Mouse (Mus musculus) neural tube, embryonic 15.5 days (tissue): ENCODE measurements around the gene Fam72a. TPM values are rescaled to one million over a fixed set of nuclear protein-coding genes. Genes with fewer than 3 reads are reported as not detected.
"Not testable (repeated sequence)": the region's sequence is repeated elsewhere in the genome, so short reads cannot be mapped to it uniquely, and the experiment has no call there.

ENCODE experiments used
- ATAC-seq: fragments of 200-750 bp; cut with Nextera tagmentation; 2 replicates; pipeline ENCODE4 v1.8.0; 2017; ENCODE audit warnings: mild to moderate bottlenecking, moderate TSS enrichment, moderate library complexity; ENCODE audit not compliant: low FRiP score
- H3K27ac ChIP-seq: fragments of 300-500 bp; sonication (generic); replicated peaks from 2 replicates; pipeline ENCODE4 v1.5.1; 2015; ENCODE audit warnings: mild to moderate bottlenecking, inconsistent platforms
- H3K27me3 ChIP-seq: fragments of 300-500 bp; sonication (generic); replicated peaks from 2 replicates; pipeline ENCODE4 v1.6.1; 2015; ENCODE audit warnings: inconsistent platforms
- H3K36me3 ChIP-seq: fragments of 300-500 bp; sonication (generic); 2 replicates; pipeline ENCODE4 v1.6.1; 2015; ENCODE audit warnings: inconsistent platforms
- H3K4me1 ChIP-seq: fragments of 300-500 bp; sonication (generic); 2 replicates; pipeline ENCODE4 v1.6.1; 2015; ENCODE audit warnings: inconsistent platforms
- H3K4me2 ChIP-seq: fragments of 300-500 bp; sonication (generic); 2 replicates; pipeline ENCODE4 v1.6.1; 2015; ENCODE audit warnings: inconsistent platforms, mild to moderate bottlenecking, moderate library complexity
- H3K4me3 ChIP-seq: fragments of 300-500 bp; sonication (generic); replicated peaks from 2 replicates; pipeline ENCODE4 v1.5.1; 2015; ENCODE audit warnings: mild to moderate bottlenecking, inconsistent platforms
- H3K9ac ChIP-seq: fragments of 300-500 bp; sonication (generic); replicated peaks from 2 replicates; pipeline ENCODE4 v1.6.1; 2015; ENCODE audit warnings: mild to moderate bottlenecking, inconsistent platforms
- H3K9me3 ChIP-seq: fragments of 300-500 bp; sonication (generic); replicated peaks from 2 replicates; pipeline ENCODE4 v1.6.1; 2016; ENCODE audit warnings: inconsistent platforms
- WGBS: fragments of 180-500 bp; shearing (Covaris S2); methylation state at CpG from one replicate; pipeline ENCODE4 v1.1.7; 2015; ENCODE audit warnings: mixed read lengths; 5-methylcytosine and 5-hydroxymethylcytosine counted together
- microRNA-seq: library from miRNA; unstranded; fragments of <30 nt; microRNA quantifications from one replicate; pipeline ENCODE4, GENCODE M21; 2017
- polyA plus RNA-seq: library from polyadenylated mRNA; unstranded; fragments of >200 nt; fragmentation: Nextera tagmentation; extraction: Ambion mirVana; gene quantifications from 2 replicates; pipeline ENCODE4 v1.2.1, GENCODE M21; 2015

The Fam72a gene
- polyA plus RNA-seq, 1 experiment from 2014 or later = 1.2 TPM

GRCm38 (mm10) chr1:131562081-131562480 is 34.4 kb downstream of the Fam72a start:
- no peak for ATAC-seq
- no peak overlapping the region for H3K9ac ChIP-seq
- no peak overlapping the region for H3K4me3 ChIP-seq
- H3K36me3 ChIP-seq = no peaks in the 10 kb centered on the region
- no peaks in the 10 kb centered on the region for H3K27me3 ChIP-seq
- 94% methylated on average over 2 of the region's 2 CpGs for WGBS
- H3K4me1 ChIP-seq = no peaks in the 10 kb centered on the region
- no peaks in the 10 kb centered on the region for H3K9me3 ChIP-seq
- no peak overlapping the region for H3K4me2 ChIP-seq
- no peak overlapping the region for H3K27ac ChIP-seq

DNA sequence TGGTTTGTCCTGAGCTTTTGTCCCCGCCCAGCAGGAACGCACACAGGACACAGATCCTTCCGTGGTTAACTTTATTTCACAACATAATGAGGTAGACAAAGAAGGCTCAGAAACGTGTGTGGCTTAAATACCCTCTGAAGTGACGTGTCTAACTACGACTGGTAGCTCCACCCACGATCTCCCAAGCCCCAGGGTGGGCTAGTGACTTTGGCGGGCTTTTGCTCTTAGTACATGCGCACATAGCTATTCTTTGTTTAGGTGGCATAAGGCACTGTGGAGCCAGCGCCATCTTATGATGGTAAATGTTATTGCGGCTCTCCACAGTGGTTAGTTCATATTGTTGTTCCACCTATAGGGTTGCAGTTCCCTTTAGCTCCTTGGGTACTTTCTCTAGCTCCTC is 38.4 kb downstream of the Fam72a start:
- not testable (repeated sequence) for H3K27me3 ChIP-seq, H3K9ac ChIP-seq, H3K36me3 ChIP-seq, H3K4me3 ChIP-seq, H3K27ac ChIP-seq, H3K9me3 ChIP-seq, H3K4me1 ChIP-seq, ATAC-seq, H3K4me2 ChIP-seq
- WGBS = 35% methylated on average over 11 of the region's 11 CpGs

- no peak for ATAC-seq
- no peaks in the 10 kb centered on the region for H3K27me3 ChIP-seq
- H3K4me2 ChIP-seq = no peak overlapping the region
- H3K9me3 ChIP-seq = no peaks in the 10 kb centered on the region
- no peak overlapping the region for H3K9ac ChIP-seq
- H3K27ac ChIP-seq = no peak overlapping the region
- H3K4me3 ChIP-seq = no peak overlapping the region
- 85% methylated on average over 6 of the region's 6 CpGs for WGBS
- H3K4me1 ChIP-seq = no peaks in the 10 kb centered on the region
- H3K36me3 ChIP-seq = no peaks in the 10 kb centered on the region
These were observed 42.0 kb downstream of the Fam72a start for GRCm38 (mm10) chr1:131569721-131570120.

DNA sequence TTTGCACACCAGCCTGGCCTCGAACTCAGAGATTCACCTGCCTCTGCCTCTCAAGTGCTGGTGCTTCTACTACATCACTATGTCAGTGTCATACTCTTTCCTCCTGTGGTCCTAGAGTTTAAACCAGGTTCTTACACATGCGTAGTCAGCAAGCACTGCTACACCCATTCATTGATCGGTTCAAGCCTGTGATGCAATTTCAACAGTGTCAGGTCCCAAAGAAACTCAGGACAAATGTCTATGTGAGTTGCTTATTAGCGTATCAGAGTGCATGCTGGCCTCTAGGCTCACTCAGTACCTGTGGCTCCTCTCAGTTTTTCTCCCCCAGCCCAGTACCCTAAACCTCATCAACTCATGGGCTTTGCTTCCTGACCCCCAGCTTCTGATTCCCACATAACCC is 42.7 kb downstream of the Fam72a start:
- Histone ChIP-seq H3K9ac (no peak overlapping the region), H3K27ac (no peak overlapping the region), H3K4me1 (no peaks in the 10 kb centered on the region), H3K27me3 (no peaks in the 10 kb centered on the region), H3K9me3 (no peaks in the 10 kb centered on the region), H3K36me3 (no peaks in the 10 kb centered on the region), H3K4me3 (no peak overlapping the region), H3K4me2 (no peak overlapping the region)
- ATAC-seq = no peak
- WGBS = 92% methylated on average over 4 of the region's 4 CpGs

DNA sequence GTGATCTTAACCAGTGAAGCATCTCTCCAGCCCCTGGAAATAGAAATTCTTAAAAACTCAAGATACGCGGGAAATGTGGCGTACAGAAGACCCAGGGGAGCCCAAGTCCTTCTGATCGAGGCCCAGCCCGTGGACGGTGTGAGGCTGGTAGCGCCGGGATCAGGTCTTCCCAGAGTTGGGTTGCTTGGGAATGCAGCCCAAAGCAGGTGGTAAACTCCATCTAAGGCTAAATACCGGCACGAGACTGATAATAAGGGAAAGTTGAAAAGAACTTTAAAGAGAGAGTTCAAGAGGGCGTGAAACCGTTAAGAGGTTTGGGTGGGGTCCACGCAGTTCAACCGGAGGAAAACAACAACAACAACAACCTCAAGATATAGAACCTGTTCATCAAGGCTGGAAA is 46.0 kb downstream of the Fam72a start:
- no peak overlapping the region for H3K9ac ChIP-seq
- H3K27me3 ChIP-seq = no peaks in the 10 kb centered on the region
- H3K27ac ChIP-seq = no peak overlapping the region
- no peaks in the 10 kb centered on the region for H3K36me3 ChIP-seq
- H3K4me2 ChIP-seq = no peak overlapping the region
- H3K4me1 ChIP-seq = no peaks in the 10 kb centered on the region
- WGBS = 93% methylated on average over 14 of the region's 14 CpGs
- no peaks in the 10 kb centered on the region for H3K9me3 ChIP-seq
- ATAC-seq = no peak
- H3K4me3 ChIP-seq = no peak overlapping the region

GRCm38 (mm10) chr1:131578943-131579680 is 51.4 kb downstream of the Fam72a start:
- Histone ChIP-seq H3K4me3 (no peak overlapping the region), H3K9me3 (no peaks in the 10 kb centered on the region), H3K4me2 (no peak overlapping the region), H3K4me1 (no peaks in the 10 kb centered on the region), H3K36me3 (no peaks in the 10 kb centered on the region), H3K27me3 (no peaks in the 10 kb centered on the region), H3K27ac (no peak overlapping the region), H3K9ac (no peak overlapping the region)
- no peak for ATAC-seq
- WGBS = 84% methylated on average over 17 of the region's 17 CpGs

- ATAC-seq = no peak
- Histone ChIP-seq H3K36me3 (no peaks in the 10 kb centered on the region), H3K27ac (no peak overlapping the region), H3K4me3 (no peak overlapping the region), H3K9me3 (no peaks in the 10 kb centered on the region), H3K27me3 (no peaks in the 10 kb centered on the region), H3K4me2 (no peak overlapping the region), H3K9ac (no peak overlapping the region), H3K4me1 (no peaks in the 10 kb centered on the region)
- 56% methylated on average over 4 of the region's 4 CpGs for WGBS
These were observed 52.7 kb downstream of the Fam72a start for GRCm38 (mm10) chr1:131580389-131580788.

- H3K9ac ChIP-seq = no peak overlapping the region
- no peaks in the 10 kb centered on the region for H3K27me3 ChIP-seq
- H3K27ac ChIP-seq = no peak overlapping the region
- 77% methylated on average over 3 of the region's 3 CpGs for WGBS
- H3K4me2 ChIP-seq = no peak overlapping the region
- no peaks in the 10 kb centered on the region for H3K4me1 ChIP-seq
- no peak for ATAC-seq
- H3K4me3 ChIP-seq = no peak overlapping the region
- no peaks in the 10 kb centered on the region for H3K9me3 ChIP-seq
- H3K36me3 ChIP-seq = no peaks in the 10 kb centered on the region
These were observed 55.9 kb downstream of the Fam72a start for GRCm38 (mm10) chr1:131583598-131583997.

DNA sequence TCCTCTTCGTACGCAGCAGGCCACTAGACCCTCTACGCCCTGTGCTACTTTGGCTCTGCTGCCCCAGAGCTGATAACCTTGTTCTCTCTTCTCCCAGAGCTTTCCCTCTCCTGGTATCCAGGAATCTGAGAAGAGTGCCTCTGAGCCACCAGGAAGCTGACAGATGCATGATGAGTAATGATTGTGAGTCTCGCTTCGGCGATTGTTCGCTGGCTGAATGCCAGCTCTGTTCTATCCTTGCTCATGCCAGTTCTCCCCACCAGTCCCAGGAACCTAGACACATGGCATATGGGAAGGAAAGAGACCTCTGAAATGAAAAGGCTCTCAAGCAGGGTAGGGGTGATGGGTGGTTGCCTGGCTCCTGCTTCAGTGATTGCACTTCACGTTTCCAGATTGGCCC is 59.1 kb downstream of the Fam72a start:
- Histone ChIP-seq H3K4me3 (no peak overlapping the region), H3K9me3 (no peaks in the 10 kb centered on the region), H3K27me3 (no peaks in the 10 kb centered on the region), H3K27ac (no peak overlapping the region), H3K4me2 (no peak overlapping the region), H3K36me3 (no peaks in the 10 kb centered on the region), H3K9ac (no peak overlapping the region), H3K4me1 (no peaks in the 10 kb centered on the region)
- ATAC-seq = no peak
- WGBS = 70% methylated on average over 8 of the region's 8 CpGs

Small RNAs within 50 kb of the gene (microRNA-seq; reads per million reads assigned to microRNA genes)
- not detected for gene Gm24273

Other genes with a start within 250 kb of the Fam72a start
- 0.88 and 3.7 TPM in 2 replicates for gene Ikbke, start 248.3 kb upstream of the Fam72a start, polyA plus RNA-seq
- gene Srgap2, start 551 bp upstream of the Fam72a start, polyA plus RNA-seq = 23.2 and 27.2 TPM in 2 replicates
- gene Avpr1b, start 71.3 kb downstream of the Fam72a start, polyA plus RNA-seq = not detected in 2 replicates
- gene Ctse, start 110.4 kb downstream of the Fam72a start, polyA plus RNA-seq = 0.84 TPM in 1 of 2 replicates, not detected in the other
- gene Rab7b, start 160.8 kb downstream of the Fam72a start, polyA plus RNA-seq = 1.4 and 1.9 TPM in 2 replicates
- gene Slc26a9, start 216.1 kb downstream of the Fam72a start, polyA plus RNA-seq = 0.09 and 0.10 TPM in 2 replicates